Mouse (Mus musculus): ENCODE measurements at regions not wholly inside any gene's neighbourhood (a gene's known extent, or its start where the extent isn't known, plus 50 kb on each side); places are given as distances from the start of the nearest gene placed in this dataset.
A peak's percentile ranks its signal among the peaks of the same experiment; 100 is the strongest.
"Not testable (repeated sequence)": the region's sequence is repeated elsewhere in the genome, so short reads cannot be mapped to it uniquely, and the experiment has no call there.

DNA sequence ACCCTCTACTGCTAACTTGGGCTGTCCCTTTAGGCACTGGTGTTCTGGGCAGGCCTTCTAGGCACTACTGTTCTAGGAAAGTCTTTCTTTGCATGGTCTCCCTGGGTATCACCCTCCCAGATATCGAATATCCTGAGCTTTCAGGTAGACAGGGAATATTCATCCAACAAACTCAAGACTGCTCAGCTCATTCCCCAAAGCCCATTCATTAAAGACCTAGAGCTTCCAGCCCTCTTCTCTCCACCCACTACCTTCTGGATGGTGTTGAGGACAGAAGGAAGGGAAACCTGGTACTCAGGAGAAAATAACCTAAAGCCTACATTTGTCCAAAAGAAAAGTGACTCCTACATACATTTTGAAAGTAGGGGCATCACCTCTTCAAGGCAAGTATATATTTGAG, 420.0 kb downstream of the Tcerg1l start:
- ATAC-seq (ENCODE audit: low TSS enrichment): peak; percentile 62; the same call in 1 of the 2 replicates

DNA sequence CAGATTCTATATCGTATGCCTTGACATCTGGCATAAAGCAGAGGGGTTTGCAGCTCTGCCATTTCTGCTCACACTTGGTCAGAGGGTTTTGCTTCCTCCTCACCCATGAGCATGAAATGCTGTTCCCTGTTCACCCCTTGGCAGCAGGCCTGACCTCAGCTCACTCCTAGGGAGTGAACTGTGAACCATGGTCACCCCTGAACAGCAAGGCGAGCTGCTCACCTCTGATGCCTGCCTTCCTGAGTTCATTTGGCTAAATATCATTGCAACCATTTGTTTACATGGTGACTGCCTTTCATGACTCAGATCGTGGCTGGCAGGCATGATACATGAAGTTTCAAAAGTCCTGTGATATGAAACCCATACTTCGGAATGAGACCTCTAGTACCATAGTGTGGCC, 418.2 kb downstream of the Tcerg1l start:
- ATAC-seq (ENCODE audit: low TSS enrichment): no peak

DNA sequence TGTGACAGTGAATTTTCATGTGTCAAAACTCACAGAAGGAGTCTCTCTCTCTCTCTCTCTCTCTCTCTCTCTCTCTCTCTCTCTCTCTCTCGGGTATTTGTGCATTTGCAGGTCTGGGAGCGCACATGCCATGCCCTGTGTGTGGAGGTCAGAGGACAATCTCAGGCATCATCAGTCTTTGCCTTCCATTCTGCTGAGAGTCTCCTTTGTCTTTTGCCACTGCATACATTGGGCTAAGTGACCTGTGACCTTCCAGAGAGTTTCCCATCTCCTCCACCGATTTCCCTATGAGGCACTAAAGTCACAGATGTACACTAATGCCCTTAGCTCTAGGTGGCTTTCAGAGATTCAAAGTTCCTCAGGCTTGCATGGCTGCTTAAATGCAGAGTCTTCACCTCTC, 391.7 kb downstream of the Tcerg1l start:
- no peak for ATAC-seq (ENCODE audit: low TSS enrichment)

DNA sequence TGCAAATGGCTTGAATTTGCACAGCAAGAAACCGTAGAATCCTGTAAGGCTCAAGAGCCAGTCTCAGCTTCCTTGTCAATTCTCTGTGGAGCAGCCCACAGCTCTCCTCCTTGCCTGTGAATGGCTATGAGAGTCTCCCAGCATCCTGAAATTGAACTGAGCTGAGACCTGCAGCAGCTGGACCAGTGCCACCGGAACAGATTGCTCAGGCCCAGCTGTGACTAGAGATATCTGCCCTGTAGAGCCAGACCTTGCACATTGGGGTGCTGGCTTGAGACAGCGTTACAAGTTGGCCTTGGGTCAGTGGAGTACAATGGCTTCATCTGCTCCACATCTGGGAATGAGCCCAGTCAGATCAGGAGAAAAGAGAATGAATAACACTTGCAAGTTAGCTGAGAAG, 390.6 kb downstream of the Tcerg1l start:
- ATAC-seq (ENCODE audit: low TSS enrichment): peak; percentile 20; the same call in 1 of the 2 replicates

DNA sequence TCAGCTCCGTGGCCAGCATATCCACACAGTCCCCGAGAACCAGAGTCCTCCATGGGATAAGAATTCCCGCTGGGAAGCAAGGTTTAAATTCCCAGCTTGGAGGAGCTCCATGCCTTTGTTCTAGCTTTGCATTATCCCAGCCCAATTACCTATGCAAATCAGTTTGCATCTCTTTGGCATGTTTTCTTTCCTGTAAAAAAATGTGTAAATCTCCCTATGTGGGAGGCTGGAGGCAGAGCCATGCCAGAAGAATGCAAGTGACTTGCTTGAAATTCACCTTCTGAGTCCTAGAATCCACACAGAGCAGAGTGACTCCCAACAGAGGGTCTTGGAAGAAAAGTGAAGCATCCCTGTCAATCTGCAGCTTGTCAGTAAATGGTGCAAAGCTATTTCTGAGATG, 388.9 kb downstream of the Tcerg1l start:
- peak; percentile 94 for ATAC-seq (ENCODE audit: low TSS enrichment)

DNA sequence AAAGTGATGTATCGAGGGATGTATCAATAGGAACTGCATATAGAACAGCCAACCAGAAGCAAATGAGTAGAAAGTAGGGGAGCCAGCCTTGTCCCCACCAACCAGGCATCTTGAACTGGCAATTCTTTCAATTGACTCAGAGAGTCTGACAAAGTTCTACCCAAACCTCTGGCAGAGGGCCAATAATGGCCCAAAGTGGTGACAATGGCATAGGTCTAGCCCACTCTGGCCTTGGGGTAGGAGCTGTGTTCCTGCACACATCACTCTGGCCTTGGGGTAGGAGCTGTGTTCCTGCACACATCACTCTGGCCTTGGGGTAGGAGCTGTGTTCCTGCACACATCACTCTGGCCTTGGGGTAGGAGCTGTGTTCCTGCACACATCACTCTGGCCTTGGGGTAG, 373.5 kb downstream of the Tcerg1l start:
- ATAC-seq (ENCODE audit: low TSS enrichment): not testable (repeated sequence)

DNA sequence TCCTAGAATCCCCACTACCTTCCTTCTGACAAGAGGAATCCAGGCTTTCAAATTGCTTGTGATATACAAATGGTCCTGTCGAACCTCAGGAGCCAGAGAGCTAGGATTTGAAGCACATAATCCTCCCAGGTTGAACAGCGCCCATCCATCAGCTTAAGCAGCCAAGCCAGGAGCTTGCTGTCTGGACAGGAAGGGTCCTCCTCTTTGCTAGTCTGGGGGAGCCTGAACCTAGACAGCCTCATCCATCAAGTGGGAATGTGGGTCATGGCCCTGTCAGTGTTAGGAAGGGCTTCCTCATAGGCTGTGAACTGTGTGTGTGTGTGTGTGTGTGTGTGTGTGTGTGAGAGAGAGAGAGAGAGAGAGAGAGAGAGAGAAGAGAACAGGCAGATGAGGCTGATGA, 345.8 kb downstream of the Tcerg1l start:
- ATAC-seq (ENCODE audit: low TSS enrichment): no peak

DNA sequence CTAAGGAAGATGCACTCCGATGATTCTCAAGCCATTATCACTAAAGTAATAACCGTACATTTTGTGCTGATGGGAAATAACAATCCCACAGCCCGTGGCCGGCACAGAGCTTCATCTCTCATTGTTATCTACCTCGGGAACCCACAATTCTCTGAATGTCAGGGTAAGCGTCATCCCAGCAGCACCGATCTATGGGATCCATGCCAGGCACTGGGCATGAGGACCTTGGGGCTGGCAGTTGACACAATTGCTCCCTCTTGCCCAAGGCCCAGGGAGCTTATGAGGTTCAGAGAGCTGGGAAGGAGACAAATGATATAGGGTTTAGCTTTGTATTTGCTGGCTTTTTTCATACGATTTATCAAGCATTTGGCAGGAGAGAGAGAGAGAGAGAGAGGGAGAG, 342.8 kb downstream of the Tcerg1l start:
- no peak for ATAC-seq (ENCODE audit: low TSS enrichment)

DNA sequence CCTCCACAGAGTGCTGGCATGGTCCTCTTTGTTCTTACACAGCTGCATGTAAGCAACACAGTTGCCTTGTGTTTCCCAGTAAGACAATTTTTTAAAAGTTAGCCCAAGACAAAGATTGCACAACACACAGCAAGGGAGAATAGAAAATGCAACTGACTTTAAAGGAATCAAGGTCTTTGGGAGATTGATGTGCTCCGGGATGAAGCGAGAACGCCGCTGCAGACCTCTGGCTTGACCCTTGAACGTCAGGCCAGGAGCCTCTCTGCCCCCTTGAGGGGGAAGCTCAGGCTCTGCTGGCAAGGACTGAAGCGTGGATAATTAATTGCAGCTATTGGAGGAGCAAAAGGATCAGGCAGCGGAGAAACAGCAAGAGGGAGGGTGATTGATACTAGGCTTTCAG, 336.4 kb downstream of the Tcerg1l start:
- no peak for ATAC-seq (ENCODE audit: low TSS enrichment)

DNA sequence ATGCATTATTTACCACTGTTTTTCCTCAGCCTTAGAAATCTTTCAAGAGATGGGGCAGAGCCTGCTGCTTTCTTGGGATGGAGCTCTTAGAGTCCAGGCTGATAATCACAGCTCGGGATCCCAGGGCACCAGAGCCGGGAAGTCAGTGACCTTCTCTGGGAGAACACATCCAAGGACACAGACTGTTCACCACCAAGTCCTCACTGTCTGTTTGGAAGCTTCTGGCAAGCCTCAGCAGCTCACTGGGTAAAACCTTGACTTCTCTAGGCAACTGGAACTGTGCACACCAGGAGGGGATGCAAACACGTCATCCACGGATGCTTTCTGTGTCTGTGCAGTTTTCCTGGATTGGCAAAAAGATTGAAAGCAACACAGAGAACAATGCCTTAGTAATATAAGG, 330.6 kb downstream of the Tcerg1l start:
- no peak for ATAC-seq (ENCODE audit: low TSS enrichment)

DNA sequence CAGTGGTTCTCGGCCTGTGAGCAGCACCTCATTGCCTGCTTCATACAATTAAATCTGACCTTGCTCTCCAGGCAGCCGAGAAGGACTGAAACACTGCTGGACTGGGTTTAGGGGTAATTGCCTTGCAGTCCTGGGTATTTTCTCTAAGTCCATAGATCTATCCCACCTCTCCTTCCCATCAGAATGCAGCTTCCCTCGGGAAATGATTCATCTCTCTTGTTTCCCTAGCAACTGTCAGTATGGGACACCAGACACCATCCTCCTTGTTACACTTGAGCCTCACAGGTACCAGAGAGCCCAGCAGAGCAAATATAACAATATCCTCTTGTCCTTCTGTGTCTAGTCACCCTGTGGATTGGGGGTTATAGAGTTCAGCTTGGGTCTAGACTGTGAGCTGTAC, 322.3 kb downstream of the Tcerg1l start:
- no peak for ATAC-seq (ENCODE audit: low TSS enrichment)

DNA sequence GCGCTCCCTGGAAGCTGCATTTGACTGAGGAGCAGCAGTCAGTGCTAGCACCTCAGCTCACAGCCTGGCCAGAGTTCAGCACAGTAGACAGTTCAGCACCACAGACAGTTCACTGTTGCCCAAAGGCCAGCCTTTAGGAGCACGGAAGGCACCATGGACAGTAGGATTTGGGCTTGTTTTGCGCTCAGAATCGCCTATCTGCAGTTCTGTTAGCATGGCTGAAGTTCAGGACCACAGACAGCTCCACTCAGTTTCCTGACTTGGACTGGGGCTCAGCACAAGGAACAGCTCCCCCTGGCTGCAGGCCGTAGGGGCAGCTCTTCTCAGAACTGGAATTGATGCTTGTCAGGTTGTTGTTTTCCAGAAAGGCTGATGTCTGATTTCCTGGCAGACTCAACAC, 313.6 kb downstream of the Tcerg1l start:
- peak; percentile 67 for ATAC-seq (ENCODE audit: low TSS enrichment)

DNA sequence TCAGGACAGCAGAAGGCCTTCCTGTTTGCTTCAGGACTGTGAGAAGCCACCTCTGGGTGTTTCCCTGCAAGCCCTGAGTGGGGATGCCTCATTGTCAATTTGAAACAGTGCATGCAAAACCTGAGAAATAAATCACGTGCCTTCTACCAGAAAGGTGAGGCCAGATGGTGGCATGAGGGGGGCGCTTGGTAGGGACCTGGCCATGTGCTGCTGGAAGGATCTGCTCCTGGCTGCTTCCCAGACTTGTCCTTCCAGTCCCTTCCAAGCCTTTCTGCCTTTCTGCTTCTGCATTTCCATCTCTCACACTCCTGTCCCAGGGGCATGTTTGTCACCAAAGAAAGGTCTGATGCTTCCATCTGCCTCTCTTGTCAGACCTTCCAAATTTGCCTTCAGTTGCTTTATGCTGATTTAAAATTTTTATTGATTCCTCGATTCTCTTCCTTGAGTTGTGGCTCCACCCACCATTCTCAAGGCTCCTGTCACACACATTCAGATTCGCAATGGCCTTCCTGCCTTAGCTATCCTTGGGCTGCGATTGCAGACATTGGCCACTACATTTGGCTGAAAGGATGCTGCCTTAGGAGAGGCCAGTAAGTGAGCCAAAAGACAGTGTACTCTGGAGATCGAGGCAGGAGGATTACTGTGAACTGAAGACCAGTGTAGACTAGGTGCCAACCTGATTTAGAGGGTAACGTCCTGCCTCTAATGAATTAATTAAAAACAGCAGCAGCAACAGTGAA, 289.9 kb downstream of the Tcerg1l start:
- ATAC-seq (ENCODE audit: low TSS enrichment): no peak

DNA sequence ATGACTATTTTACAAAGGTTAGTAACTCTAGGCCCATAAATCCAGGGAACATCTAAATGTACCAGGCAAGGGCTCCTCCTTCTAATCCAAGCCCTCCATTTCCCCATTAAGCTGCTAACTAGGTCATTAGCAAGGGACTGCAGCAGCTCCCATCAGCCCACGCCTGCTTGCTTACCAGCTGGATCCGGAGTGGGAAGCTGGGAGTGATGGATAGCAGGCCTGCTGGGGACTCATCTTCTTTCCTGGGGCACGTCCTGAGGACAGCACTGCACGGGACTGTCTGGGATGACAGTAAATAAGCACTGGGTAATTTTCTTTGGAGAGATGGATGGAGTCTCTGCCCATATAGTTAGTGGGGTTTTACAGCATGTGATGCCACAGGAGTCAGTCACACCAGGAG, 276.0 kb downstream of the Tcerg1l start:
- ATAC-seq (ENCODE audit: low TSS enrichment): no peak; the same call in 1 of the 2 replicates

DNA sequence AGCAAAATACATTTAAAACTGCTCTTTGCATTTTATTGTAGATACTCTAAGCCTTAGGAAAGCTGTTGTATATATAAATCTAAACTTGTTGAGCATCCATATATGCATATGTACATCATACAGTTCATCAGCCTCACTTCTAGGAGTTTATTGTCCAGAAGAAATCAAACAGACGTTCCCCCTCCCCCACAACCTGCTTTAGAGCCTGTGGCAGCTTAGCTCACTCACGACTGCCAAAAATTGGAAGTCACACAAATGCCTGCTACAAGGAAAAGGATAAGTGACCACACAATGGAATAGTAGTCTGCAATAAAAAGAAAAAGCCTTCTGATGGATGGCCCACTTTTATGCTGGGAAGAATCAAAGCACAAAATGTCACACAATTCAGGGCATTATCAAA, 267.8 kb downstream of the Tcerg1l start:
- ATAC-seq (ENCODE audit: low TSS enrichment): no peak

DNA sequence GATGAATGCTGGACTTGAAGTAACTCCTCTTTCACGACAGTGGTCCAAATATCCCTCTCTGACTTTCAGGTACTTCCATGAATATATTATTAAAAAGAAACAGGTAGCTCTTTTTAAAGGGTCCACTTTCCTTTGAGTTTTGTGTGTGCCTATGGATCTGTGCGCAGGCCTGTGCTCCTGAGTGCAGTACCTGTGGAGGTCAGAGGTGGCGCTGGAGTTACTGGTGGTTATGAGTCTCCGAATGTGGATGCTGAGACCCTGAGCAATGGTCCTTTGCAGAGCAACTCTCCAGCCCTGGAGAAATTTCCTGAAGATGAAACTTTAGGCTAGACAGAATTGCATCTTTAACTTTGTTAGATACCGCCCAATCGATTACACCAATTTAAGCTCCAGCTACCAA, 264.1 kb downstream of the Tcerg1l start:
- no peak for ATAC-seq (ENCODE audit: low TSS enrichment)

DNA sequence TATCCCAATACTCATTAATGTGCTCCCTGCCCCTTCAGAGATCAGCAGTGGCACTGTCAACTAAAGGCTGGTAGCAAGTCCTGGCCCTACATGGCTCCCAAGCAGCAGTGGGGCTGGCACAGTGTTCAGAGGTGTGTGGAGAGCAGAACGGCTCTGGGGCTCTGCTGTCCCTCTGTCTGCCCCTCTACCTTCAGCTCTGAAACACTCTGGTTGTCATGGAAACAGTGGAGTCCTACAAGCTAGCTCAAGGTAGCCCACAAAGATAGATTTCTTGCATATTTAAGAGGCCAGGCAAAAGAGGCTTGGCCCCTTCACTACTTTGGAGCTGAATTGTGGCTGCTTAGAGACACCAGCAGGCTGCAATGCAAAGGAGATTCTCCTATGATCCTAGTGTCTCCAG, 259.6 kb downstream of the Tcerg1l start:
- no peak for ATAC-seq (ENCODE audit: low TSS enrichment)

DNA sequence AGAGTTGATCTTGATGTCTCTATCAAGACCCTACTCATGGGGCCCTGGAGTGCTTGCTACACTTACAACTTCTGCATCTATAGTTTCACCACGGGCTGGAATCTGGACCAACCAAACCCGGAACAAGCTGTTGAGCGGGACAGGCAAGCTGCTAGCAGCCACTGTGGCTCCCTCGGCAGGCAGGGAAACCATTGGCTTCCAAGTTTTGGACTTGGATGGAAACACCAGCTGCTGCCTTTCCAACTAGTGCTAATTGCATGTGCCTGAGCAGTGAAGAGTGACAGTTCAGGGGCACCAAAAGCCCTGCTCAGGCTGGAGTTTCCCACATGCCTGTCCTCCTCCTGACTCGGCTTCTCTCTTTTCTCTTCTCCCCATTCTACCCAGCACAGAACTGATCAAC, 257.8 kb downstream of the Tcerg1l start:
- no peak for ATAC-seq (ENCODE audit: low TSS enrichment)

DNA sequence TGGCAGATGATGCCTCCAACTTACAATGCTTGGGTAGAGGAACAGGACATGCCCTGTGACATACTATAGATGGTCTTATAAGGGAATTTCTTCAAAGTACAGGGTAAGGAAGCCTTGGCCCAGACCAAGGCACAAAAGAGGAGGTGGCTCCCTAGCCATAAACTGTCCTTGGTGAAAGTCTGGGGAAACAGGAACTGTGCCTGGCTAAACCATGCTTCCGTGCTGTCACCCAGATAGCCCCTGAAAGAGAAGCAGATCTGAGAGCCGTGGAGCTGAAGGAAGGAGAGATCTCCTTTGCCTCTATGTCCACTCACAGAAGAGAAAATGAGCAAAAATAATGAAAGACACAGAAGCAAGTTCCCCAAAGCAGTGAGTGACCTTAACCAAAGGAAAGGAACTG, 248.0 kb downstream of the Tcerg1l start:
- ATAC-seq (ENCODE audit: low TSS enrichment): no peak

DNA sequence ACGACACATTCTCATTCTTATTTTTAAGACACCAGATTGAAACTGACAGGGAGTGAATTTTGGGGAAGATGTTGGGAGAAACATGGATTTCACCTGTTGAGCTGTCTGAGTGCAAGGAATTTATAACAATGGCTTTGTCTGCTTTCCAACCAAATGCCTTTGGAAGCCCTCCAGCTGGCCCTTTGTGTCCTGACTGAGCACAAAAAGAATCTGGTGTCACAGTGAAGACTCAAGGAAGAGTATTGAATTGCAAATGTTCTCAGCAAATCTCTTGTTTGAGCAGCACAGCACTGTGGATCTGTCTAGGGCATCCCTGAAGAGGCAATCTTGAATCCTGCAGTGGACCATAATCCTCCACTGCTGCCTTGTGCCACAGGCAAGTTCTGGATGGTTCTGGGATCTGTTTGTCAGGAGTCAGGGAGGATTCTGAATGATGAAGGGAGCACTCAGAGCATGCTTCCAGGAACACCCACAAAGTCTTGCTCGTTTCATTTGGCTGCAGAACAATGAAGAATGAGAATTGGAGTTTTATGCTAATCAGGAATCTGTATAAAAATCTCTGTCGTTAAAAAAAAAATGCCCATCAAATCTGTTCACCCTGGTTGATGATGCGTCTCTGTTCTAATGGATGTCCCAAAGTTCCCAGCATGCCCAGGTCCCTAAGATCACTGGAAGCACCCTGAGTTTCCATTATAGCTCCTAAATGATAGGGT, 243.9 kb downstream of the Tcerg1l start:
- no peak for ATAC-seq (ENCODE audit: low TSS enrichment)
